Mouse (Mus musculus): ENCODE data around the gene Rfc2.

DNA sequence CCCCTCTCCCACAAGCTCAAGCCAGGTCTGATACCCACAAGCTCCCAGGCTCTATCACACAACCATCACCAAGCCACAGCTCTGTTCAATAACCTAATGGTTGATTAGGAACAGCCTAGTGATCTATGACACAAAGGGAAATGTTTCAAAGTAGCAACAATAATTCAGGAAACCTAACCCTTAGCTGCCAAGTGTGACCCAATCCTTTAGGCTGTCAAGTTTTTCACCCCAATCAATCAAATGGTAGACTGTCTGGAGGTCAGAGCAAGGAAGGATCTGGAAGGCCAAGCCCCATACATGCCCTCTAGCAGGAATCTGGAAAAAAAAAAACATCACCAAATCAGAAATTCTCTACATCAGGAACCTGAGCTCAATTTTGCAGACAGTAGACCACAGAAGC is 49.7 kb downstream of the Rfc2 start:
- no peak for TF ChIP-seq CTCF (IDR thresholded peaks at IDR 0.05; ENCODE audit: extremely low read depth, insufficient read depth, insufficient read length, insufficient replicate concordance)
- no peak for TF ChIP-seq POLR2A (IDR thresholded peaks at IDR 0.05; ENCODE audit: low read depth, low read length)

Data from spleen, adult 2 months (tissue).